Mouse (Mus musculus) liver, embryonic 12.5 days (tissue): ENCODE data around the gene Hap1. TPM values are rescaled to one million over a fixed set of nuclear protein-coding genes. Genes with fewer than 3 reads are reported as not detected.
A peak's percentile ranks its signal among the peaks of the same experiment; 100 is the strongest.

Source experiments
- ATAC-seq: fragments of 200-750 bp; cut with Nextera tagmentation; 2 replicates; pipeline ENCODE4 v1.8.0; 2017; ENCODE audit warnings: moderate number of reproducible peaks, mild to moderate bottlenecking, moderate library complexity
- H3K27ac ChIP-seq: fragments of 300-500 bp; sonication (generic); 2 replicates; pipeline ENCODE4 v1.5.1; 2016; ENCODE audit warnings: mild to moderate bottlenecking
- H3K27me3 ChIP-seq: fragments of 300-500 bp; sonication (generic); replicated peaks from 2 replicates; pipeline ENCODE4 v1.6.1; 2016; ENCODE audit warnings: mild to moderate bottlenecking, moderate library complexity
- H3K36me3 ChIP-seq: fragments of 300-500 bp; sonication (generic); 2 replicates; pipeline ENCODE4 v1.6.1; 2016; ENCODE audit warnings: mild to moderate bottlenecking, moderate library complexity
- H3K4me1 ChIP-seq: fragments of 300-500 bp; sonication (generic); 2 replicates; pipeline ENCODE4 v1.6.1; 2016
- H3K4me2 ChIP-seq: fragments of 300-500 bp; sonication (generic); 2 replicates; pipeline ENCODE4 v1.6.1; 2016; ENCODE audit warnings: mild to moderate bottlenecking, moderate library complexity
- H3K4me3 ChIP-seq: fragments of 300-500 bp; sonication (generic); 2 replicates; pipeline ENCODE4 v1.5.1; 2016; ENCODE audit warnings: mild to moderate bottlenecking, moderate library complexity
- H3K9ac ChIP-seq: fragments of 300-500 bp; sonication (generic); 2 replicates; pipeline ENCODE4 v1.6.1; 2016; ENCODE audit warnings: mild to moderate bottlenecking, moderate library complexity
- H3K9me3 ChIP-seq: fragments of 300-500 bp; sonication (generic); replicated peaks from 2 replicates; pipeline ENCODE4 v1.6.1; 2016; ENCODE audit warnings: mild to moderate bottlenecking, moderate library complexity
- WGBS: fragments of 180-500 bp; shearing (Covaris S2); methylation state at CpG from one replicate; pipeline ENCODE4 v1.1.7; 2016; ENCODE audit not compliant: insufficient replicate concordance; 5-methylcytosine and 5-hydroxymethylcytosine counted together
- polyA plus RNA-seq: library from polyadenylated mRNA; unstranded; fragments of >200 nt; fragmentation: Nextera tagmentation; extraction: Ambion mirVana; gene quantifications from 2 replicates; pipeline ENCODE4 v1.2.1, GENCODE M21; 2016

Gene Hap1
- polyA plus RNA-seq, 1 experiment from 2014 or later, result 0.43 TPM

DNA sequence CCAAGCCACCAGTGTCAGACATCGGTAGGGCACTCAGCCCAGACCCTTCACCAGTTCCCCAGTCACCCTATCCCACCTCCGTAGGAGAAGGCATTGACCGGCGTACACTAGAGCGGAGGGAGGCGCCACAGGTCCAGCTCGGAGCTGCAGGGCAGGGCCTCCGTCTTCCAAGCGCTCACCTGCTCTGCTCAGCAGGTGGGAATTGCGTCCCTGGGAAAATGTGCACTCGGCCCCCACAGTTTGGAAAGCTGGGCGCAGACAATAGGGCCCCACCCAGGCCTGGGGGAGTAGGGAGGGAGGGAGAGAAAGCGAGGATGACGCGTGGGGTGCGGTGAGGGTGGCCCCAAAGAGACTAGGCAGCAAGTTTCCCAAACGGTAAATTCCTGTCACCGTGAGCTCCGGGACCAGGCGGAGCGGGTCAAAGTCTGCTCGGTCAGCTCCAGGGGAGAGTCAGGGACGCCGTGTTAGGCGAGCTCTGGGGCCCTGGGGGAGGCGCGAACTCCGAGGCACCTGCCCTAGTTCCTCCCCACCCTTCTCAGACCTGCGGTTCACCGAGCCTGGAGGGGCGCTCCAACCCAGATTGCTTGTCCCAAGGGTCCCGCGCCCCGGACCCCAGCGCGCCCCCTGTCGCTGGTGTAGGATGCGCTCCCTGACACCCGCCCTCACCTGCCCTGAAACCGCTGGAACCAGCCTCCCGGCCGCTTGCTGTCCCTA lies 41.1 kb upstream of the Hap1 start:
- Histone ChIP-seq H3K9me3 (no peaks in the 10 kb centered on the region), H3K36me3 (no peaks in the 10 kb centered on the region), H3K4me3 (peak overlapping the region; percentile 66), H3K27ac (peak overlapping the region; percentile 77), H3K27me3 (peaks cover 49% of the 10 kb centered on the region), H3K4me2 (peak overlapping the region; percentile 83), H3K9ac (peak overlapping the region; percentile 52), H3K4me1 (peaks cover 86% of the 10 kb centered on the region)
- WGBS, result 4% methylated on average over 42 of the region's 42 CpGs
- peak; percentile 30; the same call in 1 of the 2 replicates for ATAC-seq

DNA sequence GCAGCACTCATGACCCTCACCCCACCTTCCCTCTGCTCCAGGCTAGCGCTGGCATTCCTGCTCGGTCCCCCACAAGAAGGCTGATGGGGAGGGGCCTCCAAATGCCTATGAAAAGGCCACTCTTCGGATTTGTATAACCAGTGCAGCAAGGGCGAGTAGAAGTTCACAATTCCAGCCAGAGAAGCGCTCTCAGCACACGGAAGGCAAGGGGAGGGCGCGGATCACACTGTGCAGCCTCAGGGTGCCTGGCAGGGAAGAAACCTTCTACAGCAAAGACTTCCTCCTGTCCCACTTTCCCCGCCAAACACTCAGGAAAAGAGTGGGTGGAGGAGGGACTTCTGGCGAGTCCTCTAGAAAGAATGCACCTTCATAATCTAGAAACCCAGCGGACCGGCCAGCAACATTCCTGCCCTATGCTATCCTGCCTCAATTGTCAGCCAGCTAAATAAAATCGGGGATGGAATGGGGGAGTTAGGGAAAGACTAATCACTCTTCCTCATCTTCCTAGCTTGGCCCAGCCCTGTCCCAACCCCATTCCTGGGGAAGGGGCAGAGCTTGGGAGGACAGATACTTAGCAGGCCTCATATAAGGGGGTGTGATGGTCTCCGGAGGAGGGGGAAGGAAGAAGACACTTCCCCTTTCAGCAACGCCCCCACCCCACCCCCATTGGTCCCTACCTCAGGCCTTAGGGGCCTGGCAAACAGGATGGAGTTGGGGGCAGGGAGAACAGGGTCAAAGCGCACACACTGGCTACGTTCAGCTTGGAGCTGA lies 40.1 kb upstream of the Hap1 start:
- H3K9me3 ChIP-seq, result no peaks in the 10 kb centered on the region
- peak overlapping the region; percentile 83 for H3K4me2 ChIP-seq
- no peak for ATAC-seq
- H3K9ac ChIP-seq, result no peak overlapping the region
- H3K36me3 ChIP-seq, result no peaks in the 10 kb centered on the region
- H3K4me3 ChIP-seq, result peak overlapping the region; percentile 66
- peak overlapping the region; percentile 30; the same call in 1 of the 2 replicates for H3K27ac ChIP-seq
- 21% methylated on average over 17 of the region's 17 CpGs for WGBS
- H3K4me1 ChIP-seq, result peaks cover 80% of the 10 kb centered on the region
- H3K27me3 ChIP-seq, result peaks cover 49% of the 10 kb centered on the region

DNA sequence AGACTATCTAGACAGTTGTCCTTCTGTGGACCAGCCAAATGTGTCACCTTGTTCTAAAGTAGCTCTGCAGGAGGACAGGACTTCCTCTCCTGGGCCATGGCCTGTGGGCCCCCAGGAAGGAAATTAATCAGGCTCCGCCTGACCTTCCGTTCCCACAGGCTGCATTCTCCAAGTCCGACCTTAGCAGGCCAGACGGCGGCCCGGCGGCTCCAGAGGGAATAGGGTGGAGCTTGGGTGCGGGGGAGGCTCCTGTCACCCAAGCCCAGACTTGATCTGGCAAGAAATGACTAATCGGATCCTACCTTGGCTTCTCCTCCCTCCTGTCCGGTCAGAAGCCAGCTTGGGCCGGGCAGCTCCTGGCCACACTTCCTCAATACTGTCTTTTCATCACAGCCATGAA lies 39.3 kb upstream of the Hap1 start:
- no peak for ATAC-seq
- no peaks in the 10 kb centered on the region for H3K36me3 ChIP-seq
- peak overlapping the region; percentile 83 for H3K4me2 ChIP-seq
- H3K9me3 ChIP-seq, result no peaks in the 10 kb centered on the region
- H3K27ac ChIP-seq, result no peak overlapping the region
- H3K9ac ChIP-seq, result no peak overlapping the region
- H3K27me3 ChIP-seq, result peaks cover 49% of the 10 kb centered on the region
- H3K4me3 ChIP-seq, result peak overlapping the region; percentile 66
- H3K4me1 ChIP-seq, result peaks cover 80% of the 10 kb centered on the region
- 9% methylated on average over 11 of the region's 11 CpGs for WGBS

DNA sequence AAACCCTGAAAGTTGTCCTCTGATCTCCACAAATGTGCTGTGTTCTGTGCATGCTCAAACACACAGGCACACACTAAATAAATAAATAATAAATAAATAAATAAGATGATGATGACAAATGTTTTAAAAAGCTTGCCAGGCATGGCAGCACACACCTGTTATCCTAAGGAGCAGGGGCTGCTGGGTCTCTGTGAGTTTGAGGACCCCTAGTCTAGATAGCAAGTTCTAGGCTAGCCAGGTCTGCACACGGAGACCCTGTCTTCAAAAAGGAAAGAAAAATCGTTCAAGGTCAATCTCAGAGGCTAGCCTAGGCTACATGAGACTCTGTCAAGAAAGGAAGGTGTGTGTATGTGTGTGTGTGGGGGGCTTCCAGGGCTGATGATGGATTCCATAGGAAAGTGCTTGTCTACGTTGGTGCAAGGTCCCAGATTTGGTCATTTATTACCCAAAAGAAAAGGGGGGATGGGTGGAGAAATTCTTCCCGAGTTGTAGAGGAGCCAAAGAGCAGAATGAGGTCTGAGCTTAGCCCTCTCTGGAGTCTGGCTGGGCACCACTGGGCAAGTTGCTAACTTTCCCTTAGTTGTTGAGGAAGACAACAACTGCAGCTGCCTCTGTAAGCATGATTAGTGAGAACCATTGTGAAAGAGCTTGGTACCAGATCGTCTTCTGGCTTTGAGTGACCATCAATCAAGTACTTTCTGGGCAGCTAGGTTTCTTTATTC lies 38.6 kb upstream of the Hap1 start:
- peaks cover 49% of the 10 kb centered on the region for H3K27me3 ChIP-seq
- H3K4me1 ChIP-seq, result peaks cover 81% of the 10 kb centered on the region
- H3K9me3 ChIP-seq, result no peaks in the 10 kb centered on the region
- peak overlapping the region; percentile 83; the same call in 1 of the 2 replicates for H3K4me2 ChIP-seq
- no peak overlapping the region for H3K9ac ChIP-seq
- no peak for ATAC-seq
- no peak overlapping the region for H3K4me3 ChIP-seq
- H3K36me3 ChIP-seq, result no peaks in the 10 kb centered on the region
- WGBS, result 42% methylated on average over 5 of the region's 5 CpGs
- no peak overlapping the region for H3K27ac ChIP-seq

DNA sequence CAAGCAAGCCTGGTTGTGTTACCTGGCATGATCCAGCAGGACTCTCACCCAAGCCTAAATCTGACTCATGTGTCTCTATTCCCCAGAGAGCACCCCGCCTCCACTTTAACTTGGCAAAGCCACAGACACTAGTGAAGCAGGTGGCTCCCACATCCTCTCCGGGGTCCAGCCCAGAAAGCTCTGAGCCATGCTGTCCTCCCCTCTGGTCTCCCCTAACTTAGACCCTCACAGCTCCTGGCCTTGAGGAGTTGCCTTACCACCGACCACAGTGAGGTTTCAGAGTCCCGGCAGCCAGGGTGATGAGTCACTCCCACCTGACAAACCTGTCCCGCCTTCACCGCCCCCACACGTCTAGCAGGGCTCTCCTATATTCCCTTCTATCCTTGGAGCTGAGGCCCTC lies 37.8 kb upstream of the Hap1 start:
- H3K4me2 ChIP-seq, result no peak overlapping the region
- no peak overlapping the region for H3K27ac ChIP-seq
- ATAC-seq, result no peak

DNA sequence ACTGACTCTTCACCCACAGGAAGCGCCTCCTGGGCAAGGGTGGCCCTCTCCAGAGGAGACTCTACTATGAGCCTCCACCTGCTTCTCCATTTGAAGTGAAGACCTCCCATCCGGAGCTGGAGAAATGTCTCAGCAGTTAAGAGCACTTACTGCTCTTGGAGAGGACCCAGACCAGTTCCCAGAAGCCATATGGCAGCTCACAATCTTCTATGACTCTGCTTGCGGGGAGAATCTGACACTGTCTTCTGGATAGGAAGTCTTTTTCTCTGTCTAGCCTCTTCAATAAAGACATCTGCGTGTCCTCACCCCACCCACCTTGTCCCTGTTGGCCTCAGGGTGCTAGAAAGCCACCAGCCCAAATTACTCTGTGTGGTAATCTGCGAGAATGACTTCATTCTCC lies 37.0 kb upstream of the Hap1 start:
- ATAC-seq, result no peak

More for the DNA sequence above, 37.8 kb upstream of the Hap1 start:
- peak overlapping the region; percentile 22; the same call in 1 of the 2 replicates for H3K9ac ChIP-seq
- peaks cover 80% of the 10 kb centered on the region for H3K4me1 ChIP-seq
- no peaks in the 10 kb centered on the region for H3K9me3 ChIP-seq
- H3K36me3 ChIP-seq, result no peaks in the 10 kb centered on the region
- H3K27me3 ChIP-seq, result peaks cover 49% of the 10 kb centered on the region
- WGBS, result 39% methylated on average over 7 of the region's 7 CpGs
- no peak overlapping the region for H3K4me3 ChIP-seq

DNA sequence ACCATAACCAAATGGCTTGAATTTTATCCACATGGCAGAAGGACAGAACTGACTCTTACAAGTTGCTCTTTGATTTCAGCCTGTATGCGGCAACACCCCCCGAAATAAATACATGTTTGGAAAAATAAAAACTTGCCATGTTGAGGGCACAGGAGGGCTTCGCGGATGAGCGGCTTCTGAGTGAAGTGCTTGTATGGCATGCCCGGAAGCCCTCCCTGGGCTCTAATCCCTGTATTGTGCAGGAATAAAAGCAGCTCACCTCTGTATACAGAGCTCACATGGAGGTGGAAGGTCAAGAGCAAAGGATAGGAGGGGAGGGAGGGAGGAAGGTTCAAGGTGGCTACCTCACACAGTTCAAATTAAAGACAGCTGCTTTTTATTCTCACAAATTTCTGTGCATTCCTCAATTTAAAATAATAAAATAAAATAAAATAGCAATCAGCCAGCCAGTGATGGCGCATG lies 36.0 kb upstream of the Hap1 start:
- ATAC-seq, result no peak
- Histone ChIP-seq H3K9ac (no peak overlapping the region), H3K36me3 (no peaks in the 10 kb centered on the region), H3K4me1 (peaks cover 83% of the 10 kb centered on the region), H3K4me2 (no peak overlapping the region), H3K27ac (no peak overlapping the region), H3K9me3 (no peaks in the 10 kb centered on the region), H3K4me3 (no peak overlapping the region), H3K27me3 (peaks cover 41% of the 10 kb centered on the region)
- WGBS, result 78% methylated on average over 7 of the region's 7 CpGs

More for the DNA sequence above, 37.0 kb upstream of the Hap1 start:
- no peak overlapping the region for H3K9ac ChIP-seq
- no peaks in the 10 kb centered on the region for H3K36me3 ChIP-seq
- H3K4me3 ChIP-seq, result no peak overlapping the region
- no peaks in the 10 kb centered on the region for H3K9me3 ChIP-seq
- peaks cover 84% of the 10 kb centered on the region for H3K4me1 ChIP-seq
- WGBS, result 58% methylated on average over 5 of the region's 5 CpGs
- H3K27ac ChIP-seq, result no peak overlapping the region
- H3K27me3 ChIP-seq, result peaks cover 49% of the 10 kb centered on the region
- no peak overlapping the region for H3K4me2 ChIP-seq

DNA sequence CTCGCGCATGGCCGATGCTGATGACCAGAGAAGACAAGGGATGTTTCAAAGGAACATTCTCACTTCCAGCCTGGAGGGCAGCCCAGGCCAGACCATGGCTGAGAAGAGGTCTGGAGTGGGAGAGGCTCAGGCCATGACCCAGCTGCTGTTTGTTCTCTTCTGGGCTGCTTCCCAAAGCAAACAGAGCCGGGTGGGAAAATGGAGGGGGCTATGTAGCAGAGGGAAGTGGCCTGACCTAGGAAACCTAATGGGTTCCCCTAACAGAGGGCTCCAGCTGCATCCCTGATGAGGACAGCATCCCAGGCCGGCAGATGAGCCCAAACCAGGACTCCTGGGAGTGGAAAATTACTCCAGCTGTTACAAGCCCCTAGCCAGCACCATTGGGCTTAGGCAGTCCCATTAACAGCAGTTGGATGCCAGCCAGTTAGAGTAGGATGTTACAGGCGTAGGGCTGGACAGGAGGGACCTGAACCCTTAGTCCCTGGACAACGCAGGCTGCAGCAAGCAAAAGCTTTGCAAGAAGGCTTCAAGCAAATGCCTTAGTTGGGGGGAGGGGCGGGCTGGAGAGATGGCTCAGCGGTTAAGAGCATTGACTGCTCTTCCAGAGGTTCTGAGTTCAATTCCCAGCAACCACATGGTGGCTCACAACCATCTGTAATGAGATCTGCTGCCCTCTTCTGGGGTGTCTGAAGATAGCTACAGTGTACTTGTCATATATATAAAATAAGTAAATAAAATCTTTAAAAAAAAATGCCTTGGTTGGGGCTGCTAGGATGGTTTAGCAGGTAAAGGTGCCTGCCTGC lies 35.4 kb upstream of the Hap1 start:
- H3K9ac ChIP-seq, result no peak overlapping the region
- no peaks in the 10 kb centered on the region for H3K36me3 ChIP-seq
- H3K27ac ChIP-seq, result 0 out of 2 replicates have a peak overlapping the region, but pooled peaks have one; percentile 26
- no peak overlapping the region for H3K4me2 ChIP-seq
- peaks cover 83% of the 10 kb centered on the region for H3K4me1 ChIP-seq
- no peak overlapping the region for H3K4me3 ChIP-seq
- 66% methylated on average over 9 of the region's 9 CpGs for WGBS
- peaks cover 35% of the 10 kb centered on the region for H3K27me3 ChIP-seq
- ATAC-seq, result peak; percentile 49; the same call in 1 of the 2 replicates
- H3K9me3 ChIP-seq, result no peaks in the 10 kb centered on the region

DNA sequence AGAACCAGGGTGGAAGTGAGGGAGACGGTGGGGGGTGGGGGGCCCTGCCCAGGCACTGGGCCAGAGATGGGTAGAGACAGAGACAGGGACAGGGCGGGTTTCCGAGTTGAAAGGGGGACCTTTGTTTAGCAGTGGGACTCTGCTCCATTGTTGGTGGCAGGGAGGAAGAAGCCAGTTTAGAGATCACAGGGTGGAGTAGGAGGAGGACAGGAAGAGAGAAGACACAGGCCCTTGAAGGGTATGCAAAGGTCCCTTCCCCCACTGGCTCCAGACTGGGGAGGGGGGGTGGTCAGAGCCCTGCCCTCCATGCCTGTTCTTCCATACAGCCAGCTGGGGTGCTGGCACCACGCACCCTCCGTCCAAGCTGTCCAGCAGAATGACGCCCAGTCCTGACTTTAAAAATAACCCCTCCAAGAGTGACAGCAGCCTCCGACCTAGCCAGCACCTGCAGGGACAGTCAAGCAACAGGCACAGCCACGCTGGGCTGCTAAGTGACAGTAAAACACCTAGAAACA lies 34.1 kb upstream of the Hap1 start:
- H3K9me3 ChIP-seq, result no peaks in the 10 kb centered on the region
- peaks cover 9% of the 10 kb centered on the region; the same call in 1 of the 2 replicates for H3K36me3 ChIP-seq
- no peak overlapping the region for H3K4me2 ChIP-seq
- no peak overlapping the region for H3K4me3 ChIP-seq
- 32% methylated on average over 8 of the region's 8 CpGs for WGBS
- 0 out of 2 replicates have a peak, but pooled peaks have one; percentile 6 for ATAC-seq
- peaks cover 71% of the 10 kb centered on the region for H3K4me1 ChIP-seq
- H3K9ac ChIP-seq, result 0 out of 2 replicates have a peak overlapping the region, but pooled peaks have one; percentile 6
- H3K27me3 ChIP-seq, result peaks cover 22% of the 10 kb centered on the region
- H3K27ac ChIP-seq, result no peak overlapping the region; the same call in 1 of the 2 replicates

DNA sequence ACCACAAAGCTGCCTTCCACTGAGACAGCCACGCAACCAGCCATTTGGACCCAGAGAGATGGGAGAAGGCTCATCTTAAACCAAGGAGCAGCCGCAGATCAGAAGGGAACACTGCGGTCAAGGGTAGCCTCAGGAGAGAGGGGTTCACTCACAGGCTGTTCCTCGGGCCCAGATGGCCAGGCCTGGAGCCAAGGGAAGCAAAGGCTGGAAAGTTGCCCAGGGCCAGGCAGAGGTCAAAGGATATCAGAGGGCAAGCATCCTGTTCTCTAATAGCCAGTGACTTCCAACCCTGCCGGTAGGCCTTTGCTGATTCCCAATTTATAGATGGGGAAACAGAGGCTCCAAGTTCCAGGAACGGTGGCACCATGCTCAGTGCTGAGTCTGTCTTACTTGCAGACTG lies 32.7 kb upstream of the Hap1 start:
- H3K27ac ChIP-seq, result no peak overlapping the region
- peaks cover 16% of the 10 kb centered on the region; the same call in 1 of the 2 replicates for H3K36me3 ChIP-seq
- peaks cover 57% of the 10 kb centered on the region for H3K4me1 ChIP-seq
- H3K9ac ChIP-seq, result no peak overlapping the region
- no peak overlapping the region for H3K4me3 ChIP-seq
- H3K27me3 ChIP-seq, result peaks cover 8% of the 10 kb centered on the region
- H3K4me2 ChIP-seq, result no peak overlapping the region
- ATAC-seq, result no peak
- H3K9me3 ChIP-seq, result no peaks in the 10 kb centered on the region
- WGBS, result 66% methylated on average over 6 of the region's 6 CpGs
